Mouse (Mus musculus): Measurements from ENCODE around the gene Ctnna3. TPM values are rescaled to one million over a fixed set of nuclear protein-coding genes. Genes with fewer than 3 reads are reported as not detected.

Ctnna3 gene
- polyA plus RNA-seq, 1 experiment, result 0.17 TPM

GRCm38 (mm10) chr10:63714151-63714550 is 284.3 kb downstream of the Ctnna3 start:
- H3K4me3 ChIP-seq, result no peak overlapping the region
- H3ac ChIP-seq (ENCODE audit: control insufficient read depth, insufficient read length), result no peak overlapping the region
- H3K36me3 ChIP-seq (ENCODE audit: control insufficient read depth, insufficient read depth), result no peaks in the 10 kb centered on the region
- H3K4me2 ChIP-seq (ENCODE audit: low read depth), result no peak overlapping the region
- H3K79me2 ChIP-seq (ENCODE audit: control insufficient read depth, insufficient read depth), result no peaks in the 10 kb centered on the region
- H3K27me3 ChIP-seq (ENCODE audit: control insufficient read depth, insufficient read depth, insufficient read length), result no peaks in the 10 kb centered on the region
- no peak for TF ChIP-seq USF1 (IDR thresholded peaks at IDR 0.05; ENCODE audit: low read depth)
- TF ChIP-seq TCF3 (IDR thresholded peaks at IDR 0.05; ENCODE audit: insufficient read length, low read depth), result no peak
- no peak for TF ChIP-seq REST (IDR thresholded peaks at IDR 0.05; ENCODE audit: insufficient read depth, insufficient read length)
- no peak for TF ChIP-seq MYOD1 (IDR thresholded peaks at IDR 0.05; ENCODE audit: control insufficient read depth in 1 of 3, insufficient read length in 2 of 3, low read depth in 2 of 3)
- no peak for TF ChIP-seq POLR2AphosphoS2 (IDR thresholded peaks at IDR 0.05; ENCODE audit: insufficient read length, low read depth)
- no peak for TF ChIP-seq TCF12 (IDR thresholded peaks at IDR 0.05; ENCODE audit: insufficient read depth, poor library complexity, severe bottlenecking)
- no peak for TF ChIP-seq MYOG (IDR thresholded peaks at IDR 0.05; ENCODE audit: control insufficient read depth in 1 of 3, insufficient read depth in 1 of 3, insufficient read length in 2 of 3, low read depth in 2 of 3)
- TF ChIP-seq CEBPB (IDR thresholded peaks at IDR 0.05; ENCODE audit: insufficient read depth, poor library complexity, severe bottlenecking), result no peak
- TF ChIP-seq POLR2A (IDR thresholded peaks at IDR 0.05; ENCODE audit: insufficient read length, low read depth), result no peak
- TF ChIP-seq E2F4 (IDR thresholded peaks at IDR 0.05; ENCODE audit: insufficient read depth), result no peak
- no peak for TF ChIP-seq MAX (IDR thresholded peaks at IDR 0.05; ENCODE audit: low read depth)
- TF ChIP-seq SRF (IDR thresholded peaks at IDR 0.05; ENCODE audit: control insufficient read depth, insufficient read length, low read depth), result no peak

GRCm38 (mm10) chr10:63768871-63769270 is 339.0 kb downstream of the Ctnna3 start:
- H3K79me2 ChIP-seq (ENCODE audit: control insufficient read depth, insufficient read depth), result no peaks in the 10 kb centered on the region
- no peaks in the 10 kb centered on the region for H3K27me3 ChIP-seq (ENCODE audit: control insufficient read depth, insufficient read depth, insufficient read length)
- no peak overlapping the region for H3ac ChIP-seq (ENCODE audit: control insufficient read depth, insufficient read length)
- H3K4me3 ChIP-seq, result no peak overlapping the region
- no peak for TF ChIP-seq POLR2AphosphoS2 (IDR thresholded peaks at IDR 0.05; ENCODE audit: insufficient read length, low read depth)
- no peak for TF ChIP-seq SRF (IDR thresholded peaks at IDR 0.05; ENCODE audit: control insufficient read depth, insufficient read length, low read depth)
- TF ChIP-seq MAX (IDR thresholded peaks at IDR 0.05; ENCODE audit: low read depth), result no peak
- TF ChIP-seq USF1 (IDR thresholded peaks at IDR 0.05; ENCODE audit: low read depth), result no peak
- no peak for TF ChIP-seq MYOG (IDR thresholded peaks at IDR 0.05; ENCODE audit: control insufficient read depth in 1 of 3, insufficient read depth in 1 of 3, insufficient read length in 2 of 3, low read depth in 2 of 3)
- TF ChIP-seq MYOD1 (IDR thresholded peaks at IDR 0.05; ENCODE audit: control insufficient read depth in 1 of 3, insufficient read length in 2 of 3, low read depth in 2 of 3), result no peak
- TF ChIP-seq CEBPB (IDR thresholded peaks at IDR 0.05; ENCODE audit: insufficient read depth, poor library complexity, severe bottlenecking), result no peak
- TF ChIP-seq E2F4 (IDR thresholded peaks at IDR 0.05; ENCODE audit: insufficient read depth), result no peak
- TF ChIP-seq TCF3 (IDR thresholded peaks at IDR 0.05; ENCODE audit: insufficient read length, low read depth), result no peak
- no peak for TF ChIP-seq TCF12 (IDR thresholded peaks at IDR 0.05; ENCODE audit: insufficient read depth, poor library complexity, severe bottlenecking)
- TF ChIP-seq POLR2A (IDR thresholded peaks at IDR 0.05; ENCODE audit: insufficient read length, low read depth), result no peak
- TF ChIP-seq REST (IDR thresholded peaks at IDR 0.05; ENCODE audit: insufficient read depth, insufficient read length), result no peak
- H3K4me2 ChIP-seq (ENCODE audit: low read depth), result no peak overlapping the region
- no peaks in the 10 kb centered on the region for H3K36me3 ChIP-seq (ENCODE audit: control insufficient read depth, insufficient read depth)

GRCm38 (mm10) chr10:63771656-63772055 is 341.8 kb downstream of the Ctnna3 start:
- no peak for TF ChIP-seq SRF (IDR thresholded peaks at IDR 0.05; ENCODE audit: control insufficient read depth, insufficient read length, low read depth)
- no peak for TF ChIP-seq REST (IDR thresholded peaks at IDR 0.05; ENCODE audit: insufficient read depth, insufficient read length)
- TF ChIP-seq USF1 (IDR thresholded peaks at IDR 0.05; ENCODE audit: low read depth), result no peak
- no peak for TF ChIP-seq E2F4 (IDR thresholded peaks at IDR 0.05; ENCODE audit: insufficient read depth)
- TF ChIP-seq TCF12 (IDR thresholded peaks at IDR 0.05; ENCODE audit: insufficient read depth, poor library complexity, severe bottlenecking), result no peak
- TF ChIP-seq MAX (IDR thresholded peaks at IDR 0.05; ENCODE audit: low read depth), result no peak
- TF ChIP-seq MYOD1 (IDR thresholded peaks at IDR 0.05; ENCODE audit: control insufficient read depth in 1 of 3, insufficient read length in 2 of 3, low read depth in 2 of 3), result no peak
- no peaks in the 10 kb centered on the region for H3K79me2 ChIP-seq (ENCODE audit: control insufficient read depth, insufficient read depth)
- H3ac ChIP-seq (ENCODE audit: control insufficient read depth, insufficient read length), result no peak overlapping the region
- H3K27me3 ChIP-seq (ENCODE audit: control insufficient read depth, insufficient read depth, insufficient read length), result no peaks in the 10 kb centered on the region
- no peak overlapping the region for H3K4me2 ChIP-seq (ENCODE audit: low read depth)
- H3K36me3 ChIP-seq (ENCODE audit: control insufficient read depth, insufficient read depth), result no peaks in the 10 kb centered on the region
- H3K4me3 ChIP-seq, result no peak overlapping the region

- Histone ChIP-seq H3K36me3 (ENCODE audit: control insufficient read depth, insufficient read depth) (no peaks in the 10 kb centered on the region), H3K4me3 (no peak overlapping the region), H3K27me3 (ENCODE audit: control insufficient read depth, insufficient read depth, insufficient read length) (no peaks in the 10 kb centered on the region), H3K4me2 (ENCODE audit: low read depth) (no peak overlapping the region), H3K79me2 (ENCODE audit: control insufficient read depth, insufficient read depth) (no peaks in the 10 kb centered on the region), H3ac (ENCODE audit: control insufficient read depth, insufficient read length) (no peak overlapping the region)
- no peak for TF ChIP-seq CEBPB (IDR thresholded peaks at IDR 0.05; ENCODE audit: insufficient read depth, poor library complexity, severe bottlenecking)
- TF ChIP-seq POLR2AphosphoS2 (IDR thresholded peaks at IDR 0.05; ENCODE audit: insufficient read length, low read depth), result no peak
- no peak for TF ChIP-seq TCF3 (IDR thresholded peaks at IDR 0.05; ENCODE audit: insufficient read length, low read depth)
- no peak for TF ChIP-seq REST (IDR thresholded peaks at IDR 0.05; ENCODE audit: insufficient read depth, insufficient read length)
- no peak for TF ChIP-seq E2F4 (IDR thresholded peaks at IDR 0.05; ENCODE audit: insufficient read depth)
- TF ChIP-seq TCF12 (IDR thresholded peaks at IDR 0.05; ENCODE audit: insufficient read depth, poor library complexity, severe bottlenecking), result no peak
- TF ChIP-seq MYOD1 (IDR thresholded peaks at IDR 0.05; ENCODE audit: control insufficient read depth in 1 of 3, insufficient read length in 2 of 3, low read depth in 2 of 3), result no peak
- TF ChIP-seq USF1 (IDR thresholded peaks at IDR 0.05; ENCODE audit: low read depth), result no peak
- TF ChIP-seq MAX (IDR thresholded peaks at IDR 0.05; ENCODE audit: low read depth), result no peak
- TF ChIP-seq SRF (IDR thresholded peaks at IDR 0.05; ENCODE audit: control insufficient read depth, insufficient read length, low read depth), result no peak
- TF ChIP-seq MYOG (IDR thresholded peaks at IDR 0.05; ENCODE audit: control insufficient read depth in 1 of 3, insufficient read depth in 1 of 3, insufficient read length in 2 of 3, low read depth in 2 of 3), result no peak
- TF ChIP-seq POLR2A (IDR thresholded peaks at IDR 0.05; ENCODE audit: insufficient read length, low read depth), result no peak
Measured at GRCm38 (mm10) chr10:63772074-63772473, 342.2 kb downstream of the Ctnna3 start.

All from myocyte (in vitro differentiated cells).